Mouse (Mus musculus): ENCODE results near the gene C9. TPM values are rescaled to one million over a fixed set of nuclear protein-coding genes. Genes with fewer than 3 reads are reported as not detected.

The C9 gene
- total and polyA plus RNA-seq, 2 experiments, result 60.7 to 259 TPM

GRCm38 (mm10) chr15:6469384-6469783, 24.3 kb downstream of the C9 start:
- 98% methylated on average over 3 of the region's 3 CpGs for WGBS
- no peak overlapping the region for H3K4me3 ChIP-seq (ENCODE audit: insufficient read depth, low read depth, low read length)

GRCm38 (mm10) chr15:6483561-6483960, 38.4 kb downstream of the C9 start:
- no peak for DNase-seq (ENCODE audit: extremely low read depth, low read depth, low spot score)
- WGBS, result 41% methylated on average over 3 of the region's 3 CpGs
- Histone ChIP-seq H3K4me1 (ENCODE audit: control insufficient read depth, insufficient read depth, low read length) (no peaks in the 10 kb centered on the region; the same call in 1 of the 2 replicates), H3K36me3 (ENCODE audit: control insufficient read depth, insufficient read depth, low read length) (peaks cover 77% of the 10 kb centered on the region), H3K27me3 (ENCODE audit: control insufficient read depth, insufficient read depth, low read length) (no peaks in the 10 kb centered on the region), H3K9ac (ENCODE audit: low read depth, low read length) (no peak overlapping the region), H3K27ac (replicated peaks; ENCODE audit: insufficient read depth, low read depth, low read length) (no peak overlapping the region), H3K4me3 (ENCODE audit: insufficient read depth, low read depth, low read length) (no peak overlapping the region), H3K79me2 (ENCODE audit: control insufficient read depth, insufficient read depth, low read length) (no peaks in the 10 kb centered on the region)
- TF ChIP-seq CTCF (IDR thresholded peaks at IDR 0.05; ENCODE audit: low read depth, low read length) (no peak), POLR2A (IDR thresholded peaks at IDR 0.05; ENCODE audit: extremely low read depth, insufficient read depth, low read length) (no peak)

More at GRCm38 (mm10) chr15:6469384-6469783, 24.3 kb downstream of the C9 start:
- Histone ChIP-seq H3K79me2 (ENCODE audit: control insufficient read depth, insufficient read depth, low read length) (no peaks in the 10 kb centered on the region; the same call in 1 of the 2 replicates), H3K27me3 (ENCODE audit: control insufficient read depth, insufficient read depth, low read length) (no peaks in the 10 kb centered on the region), H3K4me1 (ENCODE audit: control insufficient read depth, insufficient read depth, low read length) (no peaks in the 10 kb centered on the region), H3K27ac (replicated peaks; ENCODE audit: insufficient read depth, low read depth, low read length) (no peak overlapping the region), H3K36me3 (ENCODE audit: control insufficient read depth, insufficient read depth, low read length) (peaks cover 57% of the 10 kb centered on the region), H3K9ac (ENCODE audit: low read depth, low read length) (no peak overlapping the region)
- DNase-seq (ENCODE audit: extremely low read depth, low read depth, low spot score), result no peak
- TF ChIP-seq POLR2A (IDR thresholded peaks at IDR 0.05; ENCODE audit: extremely low read depth, insufficient read depth, low read length) (no peak), CTCF (IDR thresholded peaks at IDR 0.05; ENCODE audit: low read depth, low read length) (no peak)

GRCm38 (mm10) chr15:6492386-6492785, 47.3 kb downstream of the C9 start:
- Histone ChIP-seq H3K9ac (ENCODE audit: low read depth, low read length) (no peak overlapping the region), H3K4me1 (ENCODE audit: control insufficient read depth, insufficient read depth, low read length) (no peaks in the 10 kb centered on the region), H3K36me3 (ENCODE audit: control insufficient read depth, insufficient read depth, low read length) (peaks cover 54% of the 10 kb centered on the region), H3K79me2 (ENCODE audit: control insufficient read depth, insufficient read depth, low read length) (no peaks in the 10 kb centered on the region), H3K27ac (replicated peaks; ENCODE audit: insufficient read depth, low read depth, low read length) (no peak overlapping the region), H3K27me3 (ENCODE audit: control insufficient read depth, insufficient read depth, low read length) (no peaks in the 10 kb centered on the region), H3K4me3 (ENCODE audit: insufficient read depth, low read depth, low read length) (no peak overlapping the region)
- no peak for DNase-seq (ENCODE audit: extremely low read depth, low read depth, low spot score)
- WGBS, result 97% methylated on average over 2 of the region's 2 CpGs
- no peak for TF ChIP-seq CTCF (IDR thresholded peaks at IDR 0.05; ENCODE audit: low read depth, low read length)
- TF ChIP-seq POLR2A (IDR thresholded peaks at IDR 0.05; ENCODE audit: extremely low read depth, insufficient read depth, low read length), result no peak

- H3K27ac ChIP-seq (replicated peaks; ENCODE audit: insufficient read depth, low read depth, low read length), result no peak overlapping the region
- H3K36me3 ChIP-seq (ENCODE audit: control insufficient read depth, insufficient read depth, low read length), result peaks cover 33% of the 10 kb centered on the region
- no peaks in the 10 kb centered on the region for H3K79me2 ChIP-seq (ENCODE audit: control insufficient read depth, insufficient read depth, low read length)
- 93% methylated on average over 10 of the region's 10 CpGs for WGBS
- DNase-seq (ENCODE audit: extremely low read depth, low read depth, low spot score), result no peak
- TF ChIP-seq CTCF (IDR thresholded peaks at IDR 0.05; ENCODE audit: low read depth, low read length) (no peak), POLR2A (IDR thresholded peaks at IDR 0.05; ENCODE audit: extremely low read depth, insufficient read depth, low read length) (no peak)
- no peak overlapping the region for H3K4me3 ChIP-seq (ENCODE audit: insufficient read depth, low read depth, low read length)
- no peaks in the 10 kb centered on the region for H3K27me3 ChIP-seq (ENCODE audit: control insufficient read depth, insufficient read depth, low read length)
- no peak overlapping the region for H3K9ac ChIP-seq (ENCODE audit: low read depth, low read length)
- H3K4me1 ChIP-seq (ENCODE audit: control insufficient read depth, insufficient read depth, low read length), result no peaks in the 10 kb centered on the region
Observed at GRCm38 (mm10) chr15:6498396-6499070, 53.4 kb downstream of the C9 start.

GRCm38 (mm10) chr15:6500787-6501186, 55.7 kb downstream of the C9 start:
- peaks cover 21% of the 10 kb centered on the region for H3K36me3 ChIP-seq (ENCODE audit: control insufficient read depth, insufficient read depth, low read length)
- H3K79me2 ChIP-seq (ENCODE audit: control insufficient read depth, insufficient read depth, low read length), result no peaks in the 10 kb centered on the region
- 42% methylated on average over 1 of the region's 1 CpGs for WGBS
- no peak overlapping the region for H3K27ac ChIP-seq (replicated peaks; ENCODE audit: insufficient read depth, low read depth, low read length)
- H3K4me3 ChIP-seq (ENCODE audit: insufficient read depth, low read depth, low read length), result no peak overlapping the region
- DNase-seq (ENCODE audit: extremely low read depth, low read depth, low spot score), result peak; percentile 17
- no peaks in the 10 kb centered on the region for H3K27me3 ChIP-seq (ENCODE audit: control insufficient read depth, insufficient read depth, low read length)
- no peaks in the 10 kb centered on the region for H3K4me1 ChIP-seq (ENCODE audit: control insufficient read depth, insufficient read depth, low read length)
- no peak overlapping the region for H3K9ac ChIP-seq (ENCODE audit: low read depth, low read length)
- TF ChIP-seq POLR2A (IDR thresholded peaks at IDR 0.05; ENCODE audit: extremely low read depth, insufficient read depth, low read length) (no peak), CTCF (IDR thresholded peaks at IDR 0.05; ENCODE audit: low read depth, low read length) (peak; percentile 31)

- Histone ChIP-seq H3K27me3 (ENCODE audit: control insufficient read depth, insufficient read depth, low read length) (no peaks in the 10 kb centered on the region), H3K4me3 (ENCODE audit: insufficient read depth, low read depth, low read length) (no peak overlapping the region), H3K79me2 (ENCODE audit: control insufficient read depth, insufficient read depth, low read length) (no peaks in the 10 kb centered on the region), H3K27ac (replicated peaks; ENCODE audit: insufficient read depth, low read depth, low read length) (no peak overlapping the region), H3K9ac (ENCODE audit: low read depth, low read length) (no peak overlapping the region), H3K4me1 (ENCODE audit: control insufficient read depth, insufficient read depth, low read length) (peaks cover 3% of the 10 kb centered on the region), H3K36me3 (ENCODE audit: control insufficient read depth, insufficient read depth, low read length) (peaks cover 5% of the 10 kb centered on the region; the same call in 1 of the 2 replicates)
- TF ChIP-seq POLR2A (IDR thresholded peaks at IDR 0.05; ENCODE audit: extremely low read depth, insufficient read depth, low read length) (no peak), CTCF (IDR thresholded peaks at IDR 0.05; ENCODE audit: low read depth, low read length) (no peak)
- 97% methylated on average over 1 of the region's 1 CpGs for WGBS
- DNase-seq (ENCODE audit: extremely low read depth, low read depth, low spot score), result no peak
Observed at GRCm38 (mm10) chr15:6517525-6517924, 72.4 kb downstream of the C9 start.
